Mouse (Mus musculus) stomach, embryonic 16.5 days (tissue): ENCODE data around the gene Adh6b. TPM values are rescaled to one million over a fixed set of nuclear protein-coding genes. Genes with fewer than 3 reads are reported as not detected.

Experiments used
- ATAC-seq: fragments of 200-750 bp; cut with Nextera tagmentation; 2 replicates; pipeline ENCODE4 v1.8.0; 2017; ENCODE audit warnings: moderate number of reproducible peaks, moderate TSS enrichment; ENCODE audit not compliant: insufficient read depth, low FRiP score
- H3K27ac ChIP-seq: fragments of 300-500 bp; sonication (generic); 2 replicates; pipeline ENCODE4 v1.5.1; 2014; ENCODE audit warnings: low read length
- H3K27me3 ChIP-seq: fragments of 300-500 bp; sonication (generic); 2 replicates; pipeline ENCODE4 v1.6.1; 2014; ENCODE audit warnings: low read length, control low read depth, mixed read lengths; ENCODE audit not compliant: control insufficient read depth, insufficient read depth
- H3K36me3 ChIP-seq: fragments of 300-500 bp; sonication (generic); 2 replicates; pipeline ENCODE4 v1.6.1; 2014; ENCODE audit warnings: low read length; ENCODE audit not compliant: control insufficient read depth, insufficient read depth
- H3K4me1 ChIP-seq: fragments of 300-500 bp; sonication (generic); 2 replicates; pipeline ENCODE4 v1.6.1; 2014; ENCODE audit warnings: low read length, control low read depth, mixed read lengths; ENCODE audit not compliant: control insufficient read depth, insufficient read depth
- H3K4me2 ChIP-seq: fragments of 300-500 bp; sonication (generic); 2 replicates; pipeline ENCODE4 v1.6.1; 2014; ENCODE audit warnings: low read depth, low read length, mixed read lengths
- H3K4me3 ChIP-seq: fragments of 300-500 bp; sonication (generic); replicated peaks from 2 replicates; pipeline ENCODE4 v1.5.1; 2014; ENCODE audit warnings: mild to moderate bottlenecking, low read length
- H3K9ac ChIP-seq: fragments of 300-500 bp; sonication (generic); 2 replicates; pipeline ENCODE4 v1.6.1; 2014; ENCODE audit warnings: low read length
- H3K9me3 ChIP-seq: fragments of 300-500 bp; sonication (generic); replicated peaks from 2 replicates; pipeline ENCODE4 v1.6.1; 2016; ENCODE audit warnings: low read length, control low read depth; ENCODE audit not compliant: control insufficient read depth
- WGBS: fragments of 180-500 bp; shearing (Covaris S2); extraction: QIAGEN DNeasy Blood & Tissue Kit; methylation state at CpG from one replicate; pipeline ENCODE4 v1.1.7; 2014; 5-methylcytosine and 5-hydroxymethylcytosine counted together
- polyA plus RNA-seq: library from polyadenylated mRNA; unstranded; fragments of >200 nt; fragmentation: Nextera tagmentation; extraction: Ambion mirVana; gene quantifications from 2 replicates; pipeline ENCODE4 v1.2.1, GENCODE M21; 2015

Gene Adh6b
- polyA plus RNA-seq, 1 experiment from 2014 or later: 0.13 TPM

GRCm38 (mm10) chr3:138373920-138374319 lies 32.3 kb downstream of the Adh6b start:
- ATAC-seq: no peak

GRCm38 (mm10) chr3:138375148-138375547 lies 33.6 kb downstream of the Adh6b start:
- no peak for ATAC-seq
- Histone ChIP-seq H3K27me3 (no peaks in the 10 kb centered on the region), H3K9me3 (no peaks in the 10 kb centered on the region), H3K4me3 (no peak overlapping the region), H3K9ac (no peak overlapping the region), H3K36me3 (no peaks in the 10 kb centered on the region), H3K4me1 (no peaks in the 10 kb centered on the region), H3K27ac (no peak overlapping the region), H3K4me2 (no peak overlapping the region)
- WGBS: 74% methylated on average over 2 of the region's 2 CpGs

More at GRCm38 (mm10) chr3:138373920-138374319, 32.3 kb downstream of the Adh6b start:
- Histone ChIP-seq H3K27ac (no peak overlapping the region), H3K9me3 (no peaks in the 10 kb centered on the region), H3K4me1 (no peaks in the 10 kb centered on the region), H3K9ac (no peak overlapping the region), H3K4me2 (no peak overlapping the region), H3K36me3 (no peaks in the 10 kb centered on the region), H3K27me3 (no peaks in the 10 kb centered on the region), H3K4me3 (no peak overlapping the region)
- 64% methylated on average over 4 of the region's 4 CpGs for WGBS

GRCm38 (mm10) chr3:138381133-138381532 lies 39.6 kb downstream of the Adh6b start:
- no peaks in the 10 kb centered on the region for H3K36me3 ChIP-seq
- WGBS: 26% methylated on average over 3 of the region's 3 CpGs
- no peak overlapping the region for H3K4me2 ChIP-seq
- no peaks in the 10 kb centered on the region for H3K4me1 ChIP-seq
- no peak overlapping the region for H3K27ac ChIP-seq
- no peak overlapping the region for H3K4me3 ChIP-seq
- H3K9me3 ChIP-seq: no peaks in the 10 kb centered on the region
- no peaks in the 10 kb centered on the region for H3K27me3 ChIP-seq
- no peak overlapping the region for H3K9ac ChIP-seq
- no peak for ATAC-seq

GRCm38 (mm10) chr3:138387155-138387554 lies 45.6 kb downstream of the Adh6b start:
- Histone ChIP-seq H3K36me3 (no peaks in the 10 kb centered on the region), H3K9me3 (no peaks in the 10 kb centered on the region), H3K4me1 (no peaks in the 10 kb centered on the region), H3K27ac (no peak overlapping the region), H3K9ac (no peak overlapping the region), H3K4me3 (no peak overlapping the region), H3K27me3 (no peaks in the 10 kb centered on the region), H3K4me2 (no peak overlapping the region)
- 86% methylated on average over 6 of the region's 6 CpGs for WGBS
- no peak for ATAC-seq

GRCm38 (mm10) chr3:138404872-138405271 lies 63.3 kb downstream of the Adh6b start:
- Histone ChIP-seq H3K9ac (no peak overlapping the region), H3K4me1 (no peaks in the 10 kb centered on the region), H3K36me3 (no peaks in the 10 kb centered on the region), H3K4me2 (no peak overlapping the region), H3K4me3 (no peak overlapping the region), H3K27ac (no peak overlapping the region), H3K9me3 (no peaks in the 10 kb centered on the region), H3K27me3 (no peaks in the 10 kb centered on the region)
- no peak for ATAC-seq
- WGBS: 81% methylated on average over 3 of the region's 3 CpGs

- no peak for ATAC-seq
Measured at GRCm38 (mm10) chr3:138405341-138405740, 63.8 kb downstream of the Adh6b start.

GRCm38 (mm10) chr3:138405840-138406239 lies 64.3 kb downstream of the Adh6b start:
- no peak for ATAC-seq
- Histone ChIP-seq H3K4me2 (no peak overlapping the region), H3K4me3 (no peak overlapping the region), H3K9me3 (no peaks in the 10 kb centered on the region), H3K27ac (no peak overlapping the region), H3K27me3 (no peaks in the 10 kb centered on the region), H3K36me3 (no peaks in the 10 kb centered on the region), H3K4me1 (no peaks in the 10 kb centered on the region), H3K9ac (no peak overlapping the region)
- WGBS: 79% methylated on average over 7 of the region's 7 CpGs

More at GRCm38 (mm10) chr3:138405341-138405740, 63.8 kb downstream of the Adh6b start:
- Histone ChIP-seq H3K27ac (no peak overlapping the region), H3K4me2 (no peak overlapping the region), H3K27me3 (no peaks in the 10 kb centered on the region), H3K36me3 (no peaks in the 10 kb centered on the region), H3K4me3 (no peak overlapping the region), H3K9me3 (no peaks in the 10 kb centered on the region), H3K9ac (no peak overlapping the region), H3K4me1 (no peaks in the 10 kb centered on the region)
- 33% methylated on average over 3 of the region's 3 CpGs for WGBS

GRCm38 (mm10) chr3:138407920-138408319 lies 66.3 kb downstream of the Adh6b start:
- ATAC-seq: no peak
- Histone ChIP-seq H3K27me3 (no peaks in the 10 kb centered on the region), H3K4me2 (no peak overlapping the region), H3K4me1 (no peaks in the 10 kb centered on the region), H3K9me3 (no peaks in the 10 kb centered on the region), H3K36me3 (no peaks in the 10 kb centered on the region), H3K27ac (no peak overlapping the region), H3K4me3 (no peak overlapping the region), H3K9ac (no peak overlapping the region)
- WGBS: 83% methylated on average over 1 of the region's 1 CpGs
